Mouse (Mus musculus): ENCODE data around the gene Slc35f3.

The Slc35f3 gene

GRCm38 (mm10) chr8:126405030-126405429 lies 106.7 kb downstream of the Slc35f3 start:
- no peak for DNase-seq (ENCODE audit: low spot score)

- DNase-seq (ENCODE audit: low spot score) = no peak
Measured at GRCm38 (mm10) chr8:126420834-126421233, 122.5 kb downstream of the Slc35f3 start.

GRCm38 (mm10) chr8:126422174-126422919 lies 124.0 kb downstream of the Slc35f3 start, which contains the start of gene Coa6:
Gene Coa6, plus strand, starts transcription at chr8:126422515.
- peak; percentile 97 for DNase-seq (ENCODE audit: low spot score)

- DNase-seq (ENCODE audit: low spot score) = no peak
Measured at GRCm38 (mm10) chr8:126422920-126423300, 124.6 kb downstream of the Slc35f3 start.

GRCm38 (mm10) chr8:126424163-126424562 lies 125.8 kb downstream of the Slc35f3 start:
- DNase-seq (ENCODE audit: low spot score) = no peak

GRCm38 (mm10) chr8:126424946-126425345 lies 126.6 kb downstream of the Slc35f3 start:
- no peak for DNase-seq (ENCODE audit: low spot score)

GRCm38 (mm10) chr8:126429635-126430034 lies 131.3 kb downstream of the Slc35f3 start:
- DNase-seq (ENCODE audit: low spot score) = no peak

- DNase-seq (ENCODE audit: low spot score) = no peak
Measured at GRCm38 (mm10) chr8:126433827-126434226, 135.5 kb downstream of the Slc35f3 start.

GRCm38 (mm10) chr8:126438937-126439336 lies 140.6 kb downstream of the Slc35f3 start:
- DNase-seq (ENCODE audit: low spot score) = no peak

Measured in ovary, postnatal 36 days (tissue).